20 mouse cellular contexts compared by ENCODE assay signal in the genomic region with DNA sequence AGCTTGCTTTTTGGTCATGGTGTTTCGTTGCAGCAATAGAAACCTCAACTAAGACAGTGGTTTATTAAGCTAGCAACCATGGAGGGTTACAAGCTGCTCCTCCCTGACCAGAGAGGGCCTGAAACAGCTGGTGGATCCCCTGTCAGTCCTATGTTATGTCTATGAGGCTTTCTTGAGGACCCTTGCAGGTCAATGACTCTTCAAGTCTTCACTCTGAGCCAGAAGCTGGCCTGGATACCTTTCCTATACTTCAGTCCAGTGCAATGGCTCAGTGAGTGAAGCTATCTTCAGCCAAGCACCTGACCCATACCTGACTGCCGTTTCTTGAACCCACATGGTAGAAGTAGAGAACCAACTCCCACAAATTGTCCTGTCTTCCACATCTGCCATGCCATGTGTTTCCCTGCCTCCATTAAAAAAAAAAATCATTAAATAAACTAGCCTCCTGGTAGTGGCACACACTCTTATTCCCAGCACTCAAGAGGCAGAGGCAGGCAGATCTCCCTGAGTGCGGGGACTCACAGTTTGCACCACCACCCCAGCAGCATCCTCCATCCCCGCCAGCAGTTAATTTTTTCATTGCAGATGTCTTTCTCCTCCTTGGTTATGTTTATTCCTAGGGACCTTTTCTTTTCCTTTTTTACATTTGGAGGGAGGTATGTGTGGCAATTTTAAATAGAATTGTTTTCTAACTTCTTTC. TPM values are rescaled to one million over a fixed set of nuclear protein-coding genes. Genes with fewer than 3 reads are reported as not detected.
DNase-seq lines count a peak whose midpoint lies in the region.
"Had no signal": no experiment of that assay in that cellular context is flagged by ENCODE, and none has a peak within 500 bp of the region (broad histone marks: within the 10 kb centered on the region; RNA-seq: fewer than 3 reads in every experiment).

No protein-coding gene starts in this region.

- H3K27ac ChIP-seq in heart, embryonic 10.5 days: no peak overlapping the region

- no peaks in the 10 kb centered on the region for H3K4me1 ChIP-seq in heart, embryonic 10.5 days

- peaks cover 4% of the 10 kb centered on the region; the same call in 1 of the 2 replicates for H3K27me3 ChIP-seq in heart, embryonic 10.5 days (ENCODE audit: insufficient read depth, poor library complexity, severe bottlenecking)
- H3K27me3 ChIP-seq: CH12.LX had no signal

- H3K9me3 ChIP-seq in heart, embryonic 10.5 days: no peaks in the 10 kb centered on the region
- H3K9me3 ChIP-seq: G1E had no signal

- no peak overlapping the region for H3K4me3 ChIP-seq in heart, embryonic 10.5 days

- H3K36me3 ChIP-seq in heart, embryonic 10.5 days: no peaks in the 10 kb centered on the region
- H3K36me3 ChIP-seq: G1E had no signal

- 79% methylated on average over 4 of the region's 4 CpGs for WGBS in heart, embryonic 10.5 days

- DNase-seq in heart, adult 11 months: peak; percentile 67
- DNase-seq in heart, embryonic 10.5 days (ENCODE audit: low spot score): no peak
- DNase-seq in 3T3-L1 (ENCODE audit: low read depth, low spot score) (peak; percentile 93), adipocyte (ENCODE audit: low spot score) (peak; percentile 94)
- DNase-seq in cerebellum, adult 9-10 months: no peak
- no peak for DNase-seq in lung, postnatal 14 days
- DNase-seq: adrenal gland, adult 2 months; adrenal gland, adult 8-10 months; adrenal gland, postnatal 10 days; adrenal gland, postnatal 14 days; adrenal gland, postnatal 25 days; adrenal gland, postnatal 36 days; B cell, adult 2 months; cerebellum, adult 11 months; cerebellum, adult 11-12 months; cerebellum, adult 18-20 months; cerebellum, adult 2 months; cerebellum, adult 8-10 months had no signal

RNA-seq across cellular contexts. Expression of a gene that starts 4.7 kb away (rescaled TPM):
- 128 and 138 TPM in 2 replicates for polyA plus RNA-seq in heart, embryonic 10.5 days (2016; fragmentation: Nextera tagmentation; extraction: Ambion mirVana)

Comparison
In these comparisons a context has a peak if more than half of its experiments do, and no peak if none do; other contexts are left out.
1. DNase-seq: peak in heart, adult 11 months (single experiment), 3T3-L1 (single experiment) and adipocyte (single experiment); none in heart, embryonic 10.5 days (single experiment), cerebellum, adult 9-10 months (single experiment) and lung, postnatal 14 days (single experiment).